Mouse (Mus musculus): ENCODE measurements around the gene Tmem131l. TPM values are rescaled to one million over a fixed set of nuclear protein-coding genes. Genes with fewer than 3 reads are reported as not detected.

Tmem131l gene
- polyA plus RNA-seq, 1 experiment from 2014 or later, result 49.9 TPM

DNA sequence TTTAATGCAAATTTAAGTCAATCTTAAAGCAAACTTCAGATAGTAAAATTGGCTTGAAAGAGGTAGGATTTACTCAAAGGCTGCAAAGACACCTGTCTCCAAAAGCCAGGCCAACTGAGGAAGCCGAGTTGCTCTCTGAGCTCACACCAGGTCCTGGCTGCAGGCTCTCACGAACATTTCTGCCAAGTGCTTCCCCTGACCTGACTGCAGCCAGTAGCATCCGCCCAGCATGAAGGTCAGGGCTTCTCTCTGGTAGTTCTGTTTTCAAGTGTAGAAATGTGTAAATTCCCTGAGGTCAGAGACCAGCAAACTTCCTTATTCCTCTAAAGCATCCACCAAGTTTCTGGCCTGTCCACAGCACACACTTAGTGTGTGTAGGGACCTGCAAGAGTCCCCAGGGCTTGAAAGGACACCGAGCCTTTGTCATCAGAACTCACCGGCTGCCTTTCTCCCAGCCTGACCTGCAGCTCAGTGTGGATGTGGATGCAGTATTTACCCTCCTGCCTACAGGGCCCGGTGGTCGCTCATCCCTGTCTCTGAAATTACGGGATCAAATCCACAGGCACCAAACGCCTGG is 44.6 kb downstream of the Tmem131l start:
- Histone ChIP-seq H3K4me1 (replicated peaks; ENCODE audit: control insufficient read depth, insufficient read depth, low read length) (peaks cover 7% of the 10 kb centered on the region), H3K4me3 (ENCODE audit: low read depth, low read length) (no peak overlapping the region), H3K36me3 (ENCODE audit: control insufficient read depth, insufficient read depth, low read length) (no peaks in the 10 kb centered on the region), H3K27me3 (replicated peaks; ENCODE audit: control insufficient read depth, insufficient read depth, low read length) (no peaks in the 10 kb centered on the region), H3K9me3 (ENCODE audit: control insufficient read depth, low read length) (no peaks in the 10 kb centered on the region), H3K27ac (ENCODE audit: low read depth) (no peak overlapping the region), H3K4me2 (ENCODE audit: low read length) (no peak overlapping the region), H3K9ac (ENCODE audit: low read length) (no peak overlapping the region)
- WGBS, result 68% methylated on average over 9 of the region's 9 CpGs
- no peak for ATAC-seq (replicated peaks; ENCODE audit: low FRiP score, low TSS enrichment, low read depth)
- DNase-seq (ENCODE audit: low spot score), result no peak

DNA sequence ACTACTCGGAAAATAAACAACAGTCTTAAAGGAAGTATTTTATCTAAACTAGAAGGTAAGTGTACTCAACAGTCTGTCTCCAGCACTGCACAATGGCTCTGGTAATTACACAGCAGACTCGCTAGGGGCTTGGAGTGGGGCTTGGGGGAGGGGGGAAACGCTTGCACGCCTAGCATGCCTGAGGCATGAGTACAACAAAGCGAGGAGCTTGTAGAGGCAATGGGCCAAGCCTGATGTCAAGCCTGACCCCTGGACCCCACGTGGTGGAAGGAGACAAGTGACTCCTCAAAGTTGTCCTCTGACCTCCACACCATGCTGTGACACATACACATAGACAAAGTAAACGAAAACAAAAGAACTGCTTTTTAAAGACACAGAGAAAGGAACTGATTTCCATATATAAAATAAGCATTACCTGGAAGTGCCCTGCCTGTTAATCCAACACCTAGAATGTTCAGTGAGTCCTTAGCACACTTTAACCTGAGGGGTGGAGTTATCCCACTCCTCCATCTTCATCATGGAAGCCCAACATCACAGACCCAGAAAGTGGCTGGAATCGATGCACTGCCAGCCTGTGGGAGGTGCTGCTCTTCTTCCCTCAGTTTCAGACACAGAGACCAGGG is 45.6 kb downstream of the Tmem131l start:
- Histone ChIP-seq H3K4me1 (replicated peaks; ENCODE audit: control insufficient read depth, insufficient read depth, low read length) (peaks cover 9% of the 10 kb centered on the region), H3K4me2 (ENCODE audit: low read length) (no peak overlapping the region), H3K27me3 (replicated peaks; ENCODE audit: control insufficient read depth, insufficient read depth, low read length) (no peaks in the 10 kb centered on the region), H3K36me3 (ENCODE audit: control insufficient read depth, insufficient read depth, low read length) (no peaks in the 10 kb centered on the region), H3K9me3 (ENCODE audit: control insufficient read depth, low read length) (no peaks in the 10 kb centered on the region), H3K4me3 (ENCODE audit: low read depth, low read length) (no peak overlapping the region), H3K9ac (ENCODE audit: low read length) (no peak overlapping the region), H3K27ac (ENCODE audit: low read depth) (no peak overlapping the region)
- ATAC-seq (replicated peaks; ENCODE audit: low FRiP score, low TSS enrichment, low read depth) (peak; percentile 74; the same call in 1 of the 2 replicates), DNase-seq (ENCODE audit: low spot score) (no peak)
- WGBS, result 25% methylated on average over 8 of the region's 8 CpGs

DNA sequence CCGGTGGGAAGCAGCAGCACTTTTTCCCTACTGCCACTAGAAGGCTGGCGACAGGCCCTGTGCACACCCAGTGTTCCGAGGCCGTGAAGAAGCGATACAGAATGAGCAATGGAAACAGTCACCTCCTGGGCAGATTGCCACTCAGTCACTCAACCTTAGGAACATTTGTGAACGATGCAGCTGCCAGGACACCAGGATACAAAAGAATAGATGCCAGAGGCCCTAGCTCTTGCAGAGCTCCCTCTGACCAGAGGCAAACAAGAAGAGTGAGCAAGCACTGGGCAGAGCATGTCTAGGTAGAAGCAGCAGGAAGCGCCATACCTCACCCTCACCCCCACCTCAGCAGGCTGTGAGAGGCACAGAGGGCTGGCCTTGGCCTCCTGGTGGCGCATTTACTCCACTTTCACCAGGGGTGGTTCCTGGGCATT is 46.9 kb downstream of the Tmem131l start:
- 78% methylated on average over 8 of the region's 8 CpGs for WGBS
- Histone ChIP-seq H3K36me3 (ENCODE audit: control insufficient read depth, insufficient read depth, low read length) (no peaks in the 10 kb centered on the region), H3K27me3 (replicated peaks; ENCODE audit: control insufficient read depth, insufficient read depth, low read length) (no peaks in the 10 kb centered on the region), H3K27ac (ENCODE audit: low read depth) (no peak overlapping the region), H3K9ac (ENCODE audit: low read length) (no peak overlapping the region), H3K4me3 (ENCODE audit: low read depth, low read length) (no peak overlapping the region), H3K4me1 (replicated peaks; ENCODE audit: control insufficient read depth, insufficient read depth, low read length) (peaks cover 20% of the 10 kb centered on the region), H3K4me2 (ENCODE audit: low read length) (no peak overlapping the region), H3K9me3 (ENCODE audit: control insufficient read depth, low read length) (no peaks in the 10 kb centered on the region)
- ATAC-seq (replicated peaks; ENCODE audit: low FRiP score, low TSS enrichment, low read depth) (no peak), DNase-seq (ENCODE audit: low spot score) (no peak)

DNA sequence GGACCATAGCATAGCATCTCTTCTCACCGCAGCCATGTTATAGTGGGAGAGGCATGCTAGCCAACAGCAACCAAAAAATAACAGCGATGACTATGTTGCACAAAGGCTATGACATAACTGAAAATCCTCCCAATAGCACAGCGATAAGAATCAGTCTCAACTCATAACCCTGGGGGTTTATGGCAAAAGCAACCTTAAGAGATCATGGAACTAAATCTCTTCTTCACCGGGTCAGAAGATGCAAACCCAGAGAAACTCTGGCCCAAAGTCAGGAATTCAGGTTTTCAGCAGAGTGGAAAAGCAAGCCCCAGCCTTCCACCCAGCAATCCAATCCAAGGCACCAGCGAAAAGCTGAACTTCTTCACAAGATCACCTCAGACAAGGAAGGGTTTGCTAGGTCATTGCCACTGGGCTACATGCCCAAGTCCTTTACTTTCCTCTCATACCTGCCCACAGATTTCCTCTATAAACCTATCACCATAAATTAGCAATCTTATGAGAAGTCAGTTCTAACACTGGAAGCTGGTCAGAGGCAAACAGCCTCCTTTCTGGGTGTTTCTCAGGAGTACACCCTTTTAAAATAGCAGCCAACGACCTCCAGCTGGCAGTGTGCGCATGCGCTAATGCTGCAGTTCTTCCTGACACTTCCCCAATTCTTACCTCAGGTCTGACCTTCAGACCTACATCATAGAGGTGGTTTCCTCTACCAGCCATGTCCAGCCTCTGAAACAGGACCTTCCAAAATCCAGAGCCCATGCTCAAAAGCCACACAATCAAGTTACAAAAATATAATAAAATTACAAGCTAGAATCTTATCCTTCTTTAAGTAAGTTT is 48.1 kb downstream of the Tmem131l start:
- Histone ChIP-seq H3K36me3 (ENCODE audit: control insufficient read depth, insufficient read depth, low read length) (no peaks in the 10 kb centered on the region), H3K9ac (ENCODE audit: low read length) (no peak overlapping the region), H3K9me3 (ENCODE audit: control insufficient read depth, low read length) (no peaks in the 10 kb centered on the region), H3K4me2 (ENCODE audit: low read length) (no peak overlapping the region), H3K4me1 (replicated peaks; ENCODE audit: control insufficient read depth, insufficient read depth, low read length) (peaks cover 25% of the 10 kb centered on the region), H3K27ac (ENCODE audit: low read depth) (no peak overlapping the region), H3K4me3 (ENCODE audit: low read depth, low read length) (no peak overlapping the region), H3K27me3 (replicated peaks; ENCODE audit: control insufficient read depth, insufficient read depth, low read length) (no peaks in the 10 kb centered on the region)
- 86% methylated on average over 8 of the region's 8 CpGs for WGBS
- DNase-seq (ENCODE audit: low spot score) (no peak), ATAC-seq (replicated peaks; ENCODE audit: low FRiP score, low TSS enrichment, low read depth) (no peak)

DNA sequence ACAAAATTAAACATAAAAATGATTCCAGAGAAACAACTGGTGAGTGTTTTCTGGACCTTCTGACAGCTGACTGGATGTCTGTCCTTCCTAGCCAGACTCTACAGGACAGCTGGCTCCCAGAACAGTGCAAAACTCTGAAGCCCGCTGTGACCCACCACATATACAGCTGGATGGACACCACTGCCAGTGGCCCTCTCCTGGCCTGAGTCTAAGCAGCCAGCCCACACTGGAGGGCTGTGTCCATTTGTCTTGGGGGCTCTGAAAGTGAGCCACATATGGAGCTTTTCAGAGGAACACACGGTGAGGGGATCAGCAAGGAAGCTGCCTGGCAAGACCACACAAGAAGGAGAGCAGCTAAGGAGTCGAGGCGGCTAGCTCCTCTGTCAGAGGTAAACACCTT is 51.8 kb downstream of the Tmem131l start:
- 19% methylated on average over 4 of the region's 4 CpGs for WGBS
- no peaks in the 10 kb centered on the region for H3K27me3 ChIP-seq (replicated peaks; ENCODE audit: control insufficient read depth, insufficient read depth, low read length)
- H3K9me3 ChIP-seq (ENCODE audit: control insufficient read depth, low read length), result no peaks in the 10 kb centered on the region
- H3K9ac ChIP-seq (ENCODE audit: low read length), result no peak overlapping the region
- DNase-seq (ENCODE audit: low spot score) (no peak), ATAC-seq (replicated peaks; ENCODE audit: low FRiP score, low TSS enrichment, low read depth) (no peak)
- no peaks in the 10 kb centered on the region for H3K36me3 ChIP-seq (ENCODE audit: control insufficient read depth, insufficient read depth, low read length)
- H3K27ac ChIP-seq (ENCODE audit: low read depth), result peak overlapping the region; percentile 57
- peak overlapping the region; percentile 11; the same call in 1 of the 2 replicates for H3K4me2 ChIP-seq (ENCODE audit: low read length)
- H3K4me3 ChIP-seq (ENCODE audit: low read depth, low read length), result no peak overlapping the region
- H3K4me1 ChIP-seq (replicated peaks; ENCODE audit: control insufficient read depth, insufficient read depth, low read length), result peaks cover 31% of the 10 kb centered on the region

DNA sequence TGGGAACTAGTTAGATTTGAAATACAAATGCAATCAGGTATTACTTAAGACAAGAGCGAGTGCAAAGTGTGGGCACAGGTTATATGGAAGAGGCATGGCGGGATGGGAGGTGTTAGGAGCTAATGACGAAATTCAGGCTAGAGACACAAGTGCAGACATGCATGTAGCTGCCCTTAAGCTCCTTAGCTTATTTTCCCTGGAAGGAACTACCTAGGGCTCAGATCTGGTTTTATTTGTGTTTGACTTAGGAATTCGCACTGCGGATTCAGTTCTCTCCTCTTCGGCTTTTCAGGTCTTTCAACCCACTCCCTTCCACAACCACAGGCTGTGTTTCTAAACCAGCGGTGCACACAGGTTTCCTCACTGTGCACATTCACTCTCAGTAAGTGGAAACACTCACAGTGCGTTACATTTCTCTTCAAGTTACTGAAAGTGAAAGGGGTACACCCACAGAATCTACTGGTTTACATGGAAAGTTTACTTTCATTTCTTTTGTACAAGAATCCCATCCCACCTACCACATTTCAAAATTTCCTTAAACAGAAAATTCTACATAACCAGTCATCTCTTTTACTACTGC is 52.4 kb downstream of the Tmem131l start:
- Histone ChIP-seq H3K4me1 (replicated peaks; ENCODE audit: control insufficient read depth, insufficient read depth, low read length) (peaks cover 31% of the 10 kb centered on the region), H3K4me2 (ENCODE audit: low read length) (peak overlapping the region; percentile 11; the same call in 1 of the 2 replicates), H3K9me3 (ENCODE audit: control insufficient read depth, low read length) (no peaks in the 10 kb centered on the region), H3K9ac (ENCODE audit: low read length) (no peak overlapping the region), H3K36me3 (ENCODE audit: control insufficient read depth, insufficient read depth, low read length) (no peaks in the 10 kb centered on the region), H3K27me3 (replicated peaks; ENCODE audit: control insufficient read depth, insufficient read depth, low read length) (no peaks in the 10 kb centered on the region), H3K27ac (ENCODE audit: low read depth) (no peak overlapping the region), H3K4me3 (ENCODE audit: low read depth, low read length) (no peak overlapping the region)
- DNase-seq (ENCODE audit: low spot score) (no peak), ATAC-seq (replicated peaks; ENCODE audit: low FRiP score, low TSS enrichment, low read depth) (no peak)
- 68% methylated on average over 8 of the region's 8 CpGs for WGBS

DNA sequence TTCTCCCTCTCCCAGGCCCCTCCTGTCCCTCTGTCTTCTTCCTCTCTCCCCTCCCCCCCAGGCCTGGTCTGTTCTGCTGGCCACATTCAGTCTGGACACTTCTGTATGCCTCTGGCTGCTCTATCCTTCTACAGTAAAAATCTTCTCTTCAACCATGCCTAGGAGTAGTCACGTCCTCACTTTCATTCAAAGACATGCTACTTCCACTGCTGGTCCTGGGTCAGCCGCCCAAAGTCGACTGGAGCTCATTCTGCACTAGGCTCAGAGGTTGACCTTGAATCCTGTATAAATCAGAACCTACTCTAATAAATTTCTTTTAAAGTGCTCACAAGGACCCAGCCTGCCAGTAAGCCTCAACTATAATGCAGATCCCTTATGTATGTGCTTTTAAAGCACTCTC is 53.2 kb downstream of the Tmem131l start:
- no peak for ATAC-seq (replicated peaks; ENCODE audit: low FRiP score, low TSS enrichment, low read depth)
- WGBS, result 52% methylated on average over 3 of the region's 3 CpGs
- Histone ChIP-seq H3K9me3 (ENCODE audit: control insufficient read depth, low read length) (no peaks in the 10 kb centered on the region), H3K4me2 (ENCODE audit: low read length) (no peak overlapping the region), H3K4me3 (ENCODE audit: low read depth, low read length) (no peak overlapping the region), H3K9ac (ENCODE audit: low read length) (no peak overlapping the region), H3K4me1 (replicated peaks; ENCODE audit: control insufficient read depth, insufficient read depth, low read length) (peaks cover 31% of the 10 kb centered on the region), H3K27me3 (replicated peaks; ENCODE audit: control insufficient read depth, insufficient read depth, low read length) (no peaks in the 10 kb centered on the region), H3K36me3 (ENCODE audit: control insufficient read depth, insufficient read depth, low read length) (no peaks in the 10 kb centered on the region), H3K27ac (ENCODE audit: low read depth) (no peak overlapping the region)
- DNase-seq (ENCODE audit: low spot score), result no peak

DNA sequence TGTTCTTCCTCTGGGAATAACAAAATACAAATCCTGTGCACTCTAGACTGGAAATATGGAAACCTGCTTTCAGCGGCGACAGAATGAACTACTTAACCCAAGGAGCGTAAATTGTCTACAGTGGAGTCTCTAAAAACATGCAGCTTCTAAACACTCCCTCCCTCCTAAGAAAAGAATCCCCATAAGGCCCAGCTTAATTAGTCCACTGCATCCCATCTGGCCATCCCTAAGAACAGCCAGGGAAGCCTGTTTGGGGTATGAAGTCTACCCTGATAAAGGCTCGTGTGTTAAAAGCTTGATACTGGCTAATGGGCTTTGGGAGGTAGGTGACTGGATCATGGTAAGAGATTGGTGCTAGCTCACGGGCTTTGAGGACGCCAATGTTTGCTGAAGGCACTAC is 54.5 kb downstream of the Tmem131l start:
- Histone ChIP-seq H3K9ac (ENCODE audit: low read length) (no peak overlapping the region), H3K9me3 (ENCODE audit: control insufficient read depth, low read length) (no peaks in the 10 kb centered on the region), H3K4me1 (replicated peaks; ENCODE audit: control insufficient read depth, insufficient read depth, low read length) (peaks cover 35% of the 10 kb centered on the region), H3K36me3 (ENCODE audit: control insufficient read depth, insufficient read depth, low read length) (no peaks in the 10 kb centered on the region), H3K27me3 (replicated peaks; ENCODE audit: control insufficient read depth, insufficient read depth, low read length) (no peaks in the 10 kb centered on the region), H3K27ac (ENCODE audit: low read depth) (no peak overlapping the region), H3K4me3 (ENCODE audit: low read depth, low read length) (no peak overlapping the region), H3K4me2 (ENCODE audit: low read length) (no peak overlapping the region)
- 62% methylated on average over 6 of the region's 6 CpGs for WGBS
- ATAC-seq (replicated peaks; ENCODE audit: low FRiP score, low TSS enrichment, low read depth) (no peak), DNase-seq (ENCODE audit: low spot score) (no peak)

Measured in intestine, embryonic 14.5 days (tissue).